Mouse (Mus musculus) R1 (cell line): ENCODE measurements around the gene BC030870.

ENCODE experiments used
- DNase-seq: peaks from one replicate; pipeline ENCODE4 v3.0.0-alpha.2; 2018; ENCODE audit warnings: low read depth, low spot score

The BC030870 gene

GRCm38 (mm10) chr8:65080731-65081130 lies 48.6 kb downstream of the BC030870 start:
- no peak for DNase-seq

- no peak for DNase-seq
Measured at GRCm38 (mm10) chr8:65074733-65075132, 54.6 kb downstream of the BC030870 start, which contains the start of gene Gm10663. TSS of gene Gm10663 (plus strand) at chr8:65075033.

- peak; percentile 54 for DNase-seq
Measured at GRCm38 (mm10) chr8:65070996-65071395, 58.4 kb downstream of the BC030870 start.

- no peak for DNase-seq
Measured at GRCm38 (mm10) chr8:65068473-65068819, 60.9 kb downstream of the BC030870 start.

- peak; percentile 97 for DNase-seq
Measured at GRCm38 (mm10) chr8:65067694-65068472, 61.5 kb downstream of the BC030870 start.

- no peak for DNase-seq
Measured at GRCm38 (mm10) chr8:65067031-65067430, 62.3 kb downstream of the BC030870 start.

- peak; percentile 71 for DNase-seq
Measured at GRCm38 (mm10) chr8:65065622-65066021, 63.7 kb downstream of the BC030870 start.

- peak; percentile 94 for DNase-seq
Measured at GRCm38 (mm10) chr8:65064071-65064470, 65.3 kb downstream of the BC030870 start.

GRCm38 (mm10) chr8:65062195-65062594 lies 67.2 kb downstream of the BC030870 start:
- peak; percentile 78 for DNase-seq

- DNase-seq = peak; percentile 57
Measured at GRCm38 (mm10) chr8:65056722-65057121, 72.6 kb downstream of the BC030870 start.

- DNase-seq = no peak
Measured at GRCm38 (mm10) chr8:65053968-65054367, 75.4 kb downstream of the BC030870 start.

- DNase-seq = no peak
Measured at GRCm38 (mm10) chr8:65053554-65053953, 75.8 kb downstream of the BC030870 start.

GRCm38 (mm10) chr8:65047801-65048200 lies 81.6 kb downstream of the BC030870 start:
- peak; percentile 59 for DNase-seq

GRCm38 (mm10) chr8:65047193-65047592 lies 82.2 kb downstream of the BC030870 start:
- peak; percentile 32 for DNase-seq

- DNase-seq = peak; percentile 99
Measured at GRCm38 (mm10) chr8:65046565-65046964, 82.8 kb downstream of the BC030870 start.

- peak; percentile 92 for DNase-seq
Measured at GRCm38 (mm10) chr8:65037117-65037533, 92.2 kb downstream of the BC030870 start, which contains the start of gene Apela. TSS of gene Apela (minus strand) at chr8:65037336.
